Mouse (Mus musculus) c-Kit-positive CD71-positive TER-119-positive erythroid progenitor cells, embryonic 14.5 days (primary cell): Measurements from ENCODE around the gene Hdac8.

Experiments used
- DNase-seq: peaks from one replicate; pipeline ENCODE4 v3.0.0-alpha.2; 2013; ENCODE audit warnings: low spot score

Gene Hdac8

GRCm38 (mm10) chrX:102339396-102340155, 165.6 kb downstream of the Hdac8 start:
- DNase-seq, result no peak

- DNase-seq, result no peak
Measured at GRCm38 (mm10) chrX:102319696-102320095, 185.5 kb downstream of the Hdac8 start.

GRCm38 (mm10) chrX:102319252-102319651, 185.9 kb downstream of the Hdac8 start:
- no peak for DNase-seq

DNA sequence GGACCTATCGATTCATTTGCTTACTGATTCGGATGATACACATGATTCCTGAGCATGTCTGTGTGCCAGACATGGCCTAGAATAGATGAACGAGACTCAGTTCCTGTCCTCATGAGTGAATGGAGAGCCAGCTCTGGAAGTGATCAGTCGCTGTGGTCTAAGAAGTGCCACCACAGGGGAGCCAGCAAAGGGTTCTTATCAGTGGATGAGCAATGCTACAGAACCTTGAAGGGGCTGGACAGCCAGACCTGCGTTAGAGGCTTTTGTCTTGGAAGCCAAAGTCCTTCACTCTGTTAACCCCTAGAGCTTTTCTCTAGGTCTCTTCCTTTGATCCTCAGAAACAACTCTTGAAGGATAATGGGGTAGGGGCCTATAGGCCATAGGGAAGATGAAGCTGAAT, 186.4 kb downstream of the Hdac8 start:
- no peak for DNase-seq

- DNase-seq, result no peak
Measured at GRCm38 (mm10) chrX:102311119-102311518, 194.0 kb downstream of the Hdac8 start.

GRCm38 (mm10) chrX:102307511-102307910, 197.6 kb downstream of the Hdac8 start:
- DNase-seq, result no peak

DNA sequence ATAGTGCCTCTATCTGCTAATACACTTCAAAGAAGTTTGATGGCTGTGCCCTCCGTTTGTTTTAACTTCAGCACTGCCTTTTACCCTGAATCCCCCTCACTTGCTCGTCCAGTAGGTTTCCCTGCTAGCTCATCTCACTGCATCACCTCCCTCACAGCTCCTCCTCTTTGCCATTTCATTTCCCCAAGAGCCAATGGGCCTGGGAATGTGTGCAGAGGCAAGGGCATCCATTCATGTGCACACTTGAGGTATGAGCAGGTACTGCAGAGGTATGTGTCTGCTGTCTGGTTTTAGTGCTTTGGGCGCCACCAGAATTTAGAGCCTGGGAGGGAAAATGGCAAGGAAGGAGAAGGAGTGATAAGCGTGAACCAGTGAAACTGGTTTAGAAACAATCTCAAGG, 199.4 kb downstream of the Hdac8 start:
- no peak for DNase-seq

DNA sequence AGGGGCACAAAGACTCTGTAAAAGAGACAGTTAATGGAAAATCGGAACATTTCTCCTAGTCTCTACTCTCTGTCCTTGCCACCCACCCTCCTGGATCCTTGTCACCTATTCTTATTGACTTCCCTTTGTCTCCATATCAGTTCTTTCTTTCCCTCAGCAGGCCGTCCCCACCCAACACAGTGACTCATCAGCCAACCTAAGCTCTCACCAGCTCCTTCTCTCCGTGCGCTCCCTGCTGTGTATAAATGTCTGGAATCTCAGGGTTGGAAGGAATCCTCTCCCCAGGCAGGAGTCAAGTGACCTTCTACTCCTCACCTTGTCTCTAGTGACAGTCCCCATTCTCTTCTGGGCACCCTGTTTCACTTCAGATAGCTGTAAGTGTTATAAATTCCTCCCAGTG, 200.2 kb downstream of the Hdac8 start:
- DNase-seq, result no peak

GRCm38 (mm10) chrX:102302476-102302875, 202.7 kb downstream of the Hdac8 start:
- DNase-seq, result no peak

DNA sequence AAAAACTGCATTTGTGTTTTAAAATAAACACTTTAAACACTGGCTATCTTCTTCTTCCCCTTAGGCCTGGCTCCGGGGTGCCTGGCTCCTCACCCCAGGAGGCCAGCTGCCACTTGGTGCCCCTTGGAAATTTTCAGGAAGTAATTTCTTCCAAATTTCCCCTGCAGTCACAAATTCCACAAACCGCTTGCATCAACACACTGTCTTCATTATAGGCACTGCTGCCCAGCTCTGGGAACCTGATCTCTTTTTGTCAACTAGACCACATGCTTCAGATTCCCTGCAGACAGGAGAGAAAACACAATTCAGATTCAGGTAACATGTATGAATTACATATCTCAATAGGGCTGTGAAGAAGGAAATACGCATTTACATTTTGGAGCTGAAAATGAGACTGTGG, 220.3 kb downstream of the Hdac8 start:
- no peak for DNase-seq

GRCm38 (mm10) chrX:102262620-102263345, 242.4 kb downstream of the Hdac8 start:
- no peak for DNase-seq

- no peak for DNase-seq
Measured at GRCm38 (mm10) chrX:102259772-102260171, 245.4 kb downstream of the Hdac8 start.

- DNase-seq, result no peak
Measured at GRCm38 (mm10) chrX:102253892-102254291, 251.3 kb downstream of the Hdac8 start.

GRCm38 (mm10) chrX:102251937-102252860, 253.0 kb downstream of the Hdac8 start, which contains the start of gene Cited1:
Cited1 (minus strand) TSS chrX:102252181.
- no peak for DNase-seq

DNA sequence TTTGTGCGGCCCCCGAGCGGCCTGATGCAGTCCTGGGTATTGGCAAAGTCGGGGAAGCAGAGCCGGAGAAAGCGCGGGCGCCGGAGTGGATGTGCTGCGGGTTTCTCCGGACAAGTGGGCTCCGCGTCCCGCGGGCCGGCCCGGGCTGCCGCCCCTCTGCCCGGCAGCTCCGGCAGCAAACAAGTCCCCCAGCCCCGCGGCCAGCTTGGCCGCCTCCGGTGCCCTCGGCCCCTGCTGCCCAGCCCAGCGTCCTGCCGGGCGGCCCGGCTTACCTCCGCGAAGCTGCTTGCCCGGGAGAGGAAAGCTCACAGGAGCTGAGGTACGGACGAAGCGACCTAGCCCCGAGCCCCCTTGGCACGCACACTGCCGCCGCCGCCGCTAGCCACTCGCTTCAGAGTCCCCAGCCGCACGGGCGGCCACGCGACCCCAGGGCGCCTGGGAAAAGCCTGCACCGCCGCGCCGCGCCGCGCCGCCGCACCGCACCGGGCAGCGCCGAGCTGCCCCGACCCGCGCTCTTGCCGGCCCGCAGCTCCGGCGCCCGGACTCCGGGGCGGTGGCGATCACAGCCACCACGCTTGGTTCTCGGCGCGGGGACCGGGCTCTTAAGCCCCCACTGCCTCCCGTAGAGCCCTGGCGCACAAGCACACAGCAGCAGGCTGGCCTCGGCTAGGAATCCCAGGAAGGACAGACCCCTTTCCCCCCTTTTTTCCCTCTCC, 253.8 kb downstream of the Hdac8 start:
- no peak for DNase-seq

DNA sequence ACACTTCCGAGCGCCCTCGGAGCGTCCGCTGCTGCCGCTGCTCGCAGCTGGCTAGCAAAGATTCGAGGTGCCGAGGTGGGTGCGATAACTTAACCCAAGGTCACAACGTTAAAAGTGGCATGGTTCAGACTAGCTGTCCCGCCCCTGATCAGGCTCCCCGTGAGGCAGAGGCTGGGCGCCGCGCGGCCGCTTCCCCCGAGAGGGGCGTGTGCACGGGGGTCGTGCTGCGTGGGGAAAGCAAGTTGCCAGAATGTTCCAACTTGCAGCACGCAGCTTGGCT, 254.3 kb downstream of the Hdac8 start:
- no peak for DNase-seq

GRCm38 (mm10) chrX:102250150-102250890, 254.8 kb downstream of the Hdac8 start:
- no peak for DNase-seq

DNA sequence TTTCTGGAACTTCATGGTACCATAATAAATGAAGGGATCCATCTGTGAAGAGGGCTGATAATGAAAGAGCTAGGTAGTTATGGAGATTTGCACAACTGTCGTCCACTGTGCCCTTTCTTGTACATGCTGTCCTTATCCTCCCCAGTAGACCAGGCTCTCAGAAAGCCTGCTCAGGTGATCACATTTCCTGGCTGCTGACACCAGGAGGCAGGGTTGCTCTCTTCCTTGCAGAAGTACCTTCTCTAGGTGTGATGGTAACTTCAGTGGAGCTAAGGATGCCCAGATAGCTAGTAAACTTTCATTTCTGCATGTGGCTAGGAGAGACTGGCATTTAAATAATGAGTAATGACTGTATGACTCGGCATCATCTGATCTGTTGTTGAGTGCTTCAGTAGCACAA, 260.8 kb downstream of the Hdac8 start:
- no peak for DNase-seq
